Mouse (Mus musculus): ENCODE measurements around the gene Snrnp200.
"Not testable (repeated sequence)": the region's sequence is repeated elsewhere in the genome, so short reads cannot be mapped to it uniquely, and the experiment has no call there.

Snrnp200 gene

DNA sequence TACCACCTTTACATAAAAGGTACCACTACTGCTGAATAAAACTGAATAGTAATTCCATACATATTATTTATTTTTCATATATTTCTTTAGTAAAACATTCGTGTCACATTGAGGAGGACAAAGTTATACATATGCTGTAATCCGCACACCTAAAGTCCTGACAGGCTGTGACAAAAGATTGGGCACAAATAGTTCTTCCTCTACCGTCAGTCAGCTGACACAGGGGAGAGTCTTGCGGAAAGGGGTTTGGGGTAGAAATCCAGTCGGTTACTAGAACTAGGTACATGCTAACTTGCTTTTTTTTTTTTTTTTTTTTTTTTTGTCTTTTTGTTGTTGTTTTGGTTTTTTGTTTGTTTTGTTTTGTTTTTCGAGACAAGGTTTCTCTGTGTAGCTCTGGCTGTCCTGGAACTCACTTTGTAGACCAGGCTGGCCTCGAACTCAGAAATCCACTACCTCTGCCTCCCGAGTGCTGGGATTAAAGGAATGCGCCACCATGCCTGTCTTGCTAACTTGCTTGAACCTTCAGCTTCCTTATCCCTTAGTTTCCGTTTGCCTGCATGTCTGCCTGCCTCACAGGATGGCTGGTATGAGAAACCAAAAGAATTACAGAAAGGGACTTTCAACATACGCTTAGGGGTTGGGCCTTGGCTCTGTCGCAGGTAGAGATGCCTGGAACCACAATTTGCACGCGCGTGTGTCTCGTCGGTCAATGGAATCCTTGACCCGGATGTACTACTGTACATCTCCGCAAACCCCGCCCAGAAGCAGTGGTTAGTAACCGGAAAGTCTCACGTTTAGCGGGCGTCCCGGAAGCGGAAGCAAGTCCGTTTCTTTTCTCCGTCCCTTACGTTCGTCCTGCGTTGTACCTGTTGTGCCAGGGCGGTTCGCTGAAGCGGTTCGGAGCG, at the start of gene Snrnp200, which contains the start of gene 1810024B03Rik:
Gene Snrnp200, plus strand, starts transcription at position 840 of the 905 bp plus-strand sequence.
Gene 1810024B03Rik, minus strand, starts transcription at position 734 of the 905 bp plus-strand sequence.
- peak; percentile 97 for DNase-seq

GRCm38 (mm10) chr2:127165675-127166074, 42.5 kb upstream of the Snrnp200 start:
- DNase-seq, result no peak

DNA sequence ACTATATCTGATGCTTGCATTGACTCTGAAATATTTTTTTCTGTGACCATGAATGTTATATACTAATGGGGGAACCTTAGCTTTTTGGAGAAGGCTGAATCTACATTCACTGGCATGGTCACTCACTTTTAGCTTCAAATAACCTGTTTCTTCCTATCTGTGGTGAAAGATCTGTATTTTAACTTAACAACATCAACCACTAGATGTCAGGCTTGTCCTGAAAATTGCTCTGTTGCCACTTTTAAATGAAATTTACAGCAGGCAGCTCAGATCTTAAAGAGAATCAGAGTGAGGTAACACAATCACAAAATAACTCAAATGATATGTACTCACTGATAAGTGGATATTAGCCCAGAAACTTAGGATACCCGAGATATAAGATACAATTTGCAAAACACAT, 41.9 kb upstream of the Snrnp200 start:
- DNase-seq, result not testable (repeated sequence)

GRCm38 (mm10) chr2:127182598-127183381, 25.4 kb upstream of the Snrnp200 start:
- DNase-seq, result peak; percentile 91

DNA sequence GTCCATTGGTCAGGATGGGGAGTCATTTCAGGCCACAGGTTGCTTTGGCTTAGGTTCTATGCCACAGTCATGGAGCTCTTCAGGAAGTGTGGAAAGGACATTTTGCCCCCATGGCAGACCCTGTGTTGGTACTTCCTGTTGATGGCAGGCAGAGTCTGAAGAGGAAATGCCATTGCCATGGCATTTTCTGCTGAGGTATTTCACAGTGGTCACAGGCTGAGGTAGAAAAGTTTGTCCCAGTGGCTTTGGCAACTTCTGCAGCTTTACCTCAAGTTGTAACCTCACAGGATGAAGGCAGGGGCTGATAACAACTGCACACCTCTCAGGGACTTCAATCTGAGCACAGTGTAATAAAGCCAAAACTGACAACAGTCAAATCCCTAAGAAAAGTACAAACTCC, 18.6 kb upstream of the Snrnp200 start:
- DNase-seq, result no peak

DNA sequence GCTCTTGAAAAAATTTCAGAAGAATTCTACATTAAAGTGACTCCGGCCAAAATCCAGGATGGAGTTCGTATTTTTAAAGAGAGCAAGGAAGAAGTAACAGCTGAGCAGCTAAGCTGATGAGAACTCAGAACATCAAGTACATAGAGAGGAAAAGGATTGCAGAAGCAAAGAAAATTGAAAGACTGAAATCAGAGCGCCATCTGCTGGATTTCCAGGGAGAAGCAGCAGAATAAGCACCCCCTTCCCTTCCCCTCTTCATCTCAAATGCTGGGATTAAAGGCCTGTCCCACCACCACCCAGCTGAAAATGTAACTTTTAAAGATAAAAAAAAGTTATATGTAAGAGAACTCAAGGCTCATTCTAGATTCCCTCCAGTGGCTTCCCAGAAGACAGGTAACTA, 3.3 kb upstream of the Snrnp200 start:
- DNase-seq, result peak; percentile 23

GRCm38 (mm10) chr2:127205936-127206335, 2.2 kb upstream of the Snrnp200 start:
- DNase-seq, result not testable (repeated sequence)

GRCm38 (mm10) chr2:127206916-127207315, 1.3 kb upstream of the Snrnp200 start:
- DNase-seq, result no peak

GRCm38 (mm10) chr2:127208452-127208769, 225 bp downstream of the Snrnp200 start:
- no peak for DNase-seq

DNA sequence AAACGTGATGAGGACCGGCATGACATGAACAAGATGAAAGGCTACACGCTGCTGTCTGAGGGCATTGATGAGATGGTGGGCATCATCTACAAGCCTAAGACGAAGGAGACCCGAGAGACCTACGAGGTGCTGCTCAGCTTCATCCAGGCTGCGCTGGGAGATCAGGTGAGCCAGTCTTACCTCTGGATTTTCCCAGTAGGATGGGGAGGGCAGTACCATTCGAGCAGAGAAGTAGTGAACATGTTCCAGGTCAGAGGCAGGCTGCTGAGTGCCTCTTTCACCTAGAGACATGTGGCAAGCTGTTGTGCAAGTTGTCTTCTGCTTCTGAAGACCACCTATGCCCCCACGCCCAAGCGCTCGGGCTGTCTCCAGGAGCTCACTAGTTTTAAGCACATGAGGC, 2.5 kb downstream of the Snrnp200 start:
- no peak for DNase-seq

DNA sequence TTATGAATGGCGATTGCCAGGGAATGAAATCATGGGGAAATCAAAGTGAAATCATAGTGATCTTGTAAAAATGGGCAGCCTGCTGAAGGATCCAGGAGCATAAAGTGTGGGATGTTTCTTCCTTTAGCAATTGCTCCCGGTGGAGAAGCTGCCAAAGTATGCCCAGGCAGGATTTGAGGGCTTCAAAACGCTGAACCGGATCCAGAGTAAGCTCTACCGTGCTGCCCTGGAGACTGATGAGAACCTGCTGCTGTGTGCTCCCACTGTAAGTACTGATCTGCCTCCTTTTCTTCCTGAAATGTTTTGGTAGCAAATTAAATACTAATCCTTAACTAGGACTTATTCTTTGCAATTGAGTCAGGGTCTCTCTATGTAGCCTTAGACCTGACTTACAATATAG, 9.6 kb downstream of the Snrnp200 start:
- DNase-seq, result no peak

DNA sequence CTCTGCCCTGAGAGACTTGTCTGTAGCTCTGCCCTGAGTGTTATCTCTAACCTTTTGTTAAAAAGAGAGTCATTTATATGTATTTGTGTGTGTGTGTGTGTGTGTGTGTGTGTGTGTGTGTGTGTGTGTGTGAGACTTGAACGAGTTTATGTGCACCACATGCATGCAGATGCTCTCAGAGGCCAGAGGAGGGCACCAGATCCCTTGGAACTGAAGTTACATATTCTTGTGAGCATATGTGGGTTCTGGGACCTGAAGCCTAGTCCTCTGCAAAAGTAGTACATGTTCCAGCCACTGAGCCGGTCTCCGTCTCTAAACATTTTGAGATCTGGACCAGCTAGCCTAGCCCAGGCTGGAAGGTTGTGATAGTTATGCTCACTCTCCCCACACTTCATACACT, 17.1 kb downstream of the Snrnp200 start:
- no peak for DNase-seq

- DNase-seq, result no peak
Observed at GRCm38 (mm10) chr2:127237897-127238610, 29.9 kb downstream of the Snrnp200 start.

DNA sequence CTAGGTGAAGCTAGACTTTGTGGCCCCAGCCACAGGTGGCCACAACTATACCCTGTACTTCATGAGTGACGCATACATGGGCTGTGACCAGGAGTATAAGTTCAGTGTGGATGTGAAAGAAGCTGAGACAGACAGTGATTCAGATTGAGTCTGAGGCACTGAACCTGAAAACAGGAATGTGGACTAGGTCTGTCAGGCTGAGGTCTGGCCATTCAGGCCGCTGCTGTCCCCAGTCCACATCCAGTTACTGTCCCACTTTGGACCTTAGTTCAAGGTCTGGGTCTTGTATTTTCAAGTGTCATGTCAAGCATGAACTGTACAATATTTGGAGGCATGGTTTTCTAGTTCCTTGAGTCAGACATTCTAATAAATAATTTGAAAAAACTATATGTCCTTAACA, 31.9 kb downstream of the Snrnp200 start:
- no peak for DNase-seq

GRCm38 (mm10) chr2:127247592-127248333, 39.6 kb downstream of the Snrnp200 start, which contains the start of the genes Ciao1 and Tmem127:
Gene Ciao1 (minus strand): TSS chr2:127247816.
Gene Tmem127 (plus strand): TSS chr2:127247908.
- peak; percentile 99 for DNase-seq

GRCm38 (mm10) chr2:127248334-127249004, 40.3 kb downstream of the Snrnp200 start:
- peak; percentile 41 for DNase-seq

- DNase-seq, result no peak
Observed at GRCm38 (mm10) chr2:127250291-127251008, 42.3 kb downstream of the Snrnp200 start.

DNA sequence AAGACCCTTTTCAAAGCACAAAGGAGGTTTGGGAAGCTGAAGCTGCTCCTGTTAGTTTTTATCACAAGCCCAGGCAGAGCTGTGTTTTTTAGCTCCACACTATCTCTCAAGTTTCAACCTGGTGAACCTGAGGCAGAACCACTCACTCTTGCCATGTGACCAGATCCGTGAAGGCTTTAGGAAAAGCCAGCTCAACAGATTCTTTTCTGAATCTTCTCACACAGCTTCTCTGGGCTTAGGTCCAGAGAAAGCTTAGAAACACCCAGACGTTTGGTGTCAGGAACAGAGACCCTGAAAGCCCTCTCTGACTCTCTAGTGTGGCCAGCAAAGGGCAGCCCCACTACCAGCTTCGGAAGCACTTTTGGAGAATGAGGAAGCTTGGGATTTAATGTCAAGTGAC, 43.3 kb downstream of the Snrnp200 start:
- no peak for DNase-seq

GRCm38 (mm10) chr2:127251880-127252527, 43.8 kb downstream of the Snrnp200 start:
- DNase-seq, result no peak

GRCm38 (mm10) chr2:127252787-127253186, 44.6 kb downstream of the Snrnp200 start:
- DNase-seq, result no peak

Data from right cerebral cortex, adult 18-20 months (tissue).